In genomic region chr10:43900883-43901570, GRCm38 (mm10) we compare ENCODE assay signal across 8 mouse cellular contexts. TPM values are rescaled to one million over a fixed set of nuclear protein-coding genes. Genes with fewer than 3 reads are reported as not detected.
A peak's percentile ranks its signal among the peaks of the same experiment; 100 is the strongest.
DNase-seq lines count a peak whose midpoint lies in the region; ATAC-seq and TF ChIP-seq lines count a peak whose summit lies in the region.

No protein-coding gene starts in this region.

- ATAC-seq in heart, embryonic 15.5 days (replicated peaks; ENCODE audit: insufficient number of reproducible peaks, insufficient read depth, low FRiP score, low read depth), result peak; percentile 31; the same call in 1 of the 2 replicates
- peak; percentile 70 for ATAC-seq in liver, embryonic 14.5 days (ENCODE audit: insufficient read depth)

- peaks cover 6% of the 10 kb centered on the region for H3K4me1 ChIP-seq in heart, embryonic 15.5 days (replicated peaks)
- H3K4me1 ChIP-seq in liver, embryonic 14.5 days (replicated peaks; ENCODE audit: control insufficient read depth in 2 of 2, insufficient read depth in 2 of 2, low read length in 1 of 2), result peaks cover 6 to 9% of the 10 kb centered on the region in 2 experiments

- 6% methylated on average over 30 of the region's 30 CpGs for WGBS in heart, embryonic 15.5 days
- whole genome bisulfite sequencing in liver, embryonic 14.5 days (ENCODE audit: insufficient replicate concordance), result 5% methylated on average over 30 of the region's 30 CpGs

- no peaks in the 10 kb centered on the region for H3K36me3 ChIP-seq in heart, embryonic 15.5 days
- H3K36me3 ChIP-seq in liver, embryonic 14.5 days (replicated peaks; ENCODE audit: control insufficient read depth, insufficient read depth, low read depth), result no peaks in the 10 kb centered on the region

- TF ChIP-seq CTCF in layer of hippocampus, adult 2 months (conservative IDR thresholded peaks at IDR 0.05), result no peak
- no peak for TF ChIP-seq CTCF in liver, embryonic 14.5 days (IDR thresholded peaks at IDR 0.05; ENCODE audit: low read depth)

- H3K27ac ChIP-seq in layer of hippocampus, adult 2 months, result peak overlapping the region; percentile 93
- H3K27ac ChIP-seq in heart, embryonic 15.5 days, result peak overlapping the region; percentile 84
- no peak overlapping the region for H3K27ac ChIP-seq in liver, embryonic 14.5 days

- H3K9ac ChIP-seq in heart, embryonic 15.5 days, result peak overlapping the region; percentile 73
- H3K9ac ChIP-seq in liver, embryonic 14.5 days (replicated peaks), result peak overlapping the region; percentile 86

- peak overlapping the region; percentile 84 for H3K4me3 ChIP-seq in layer of hippocampus, adult 2 months
- H3K4me3 ChIP-seq in heart, embryonic 15.5 days, result peak overlapping the region; percentile 77
- peak overlapping the region; percentile 93 to 100 for H3K4me3 ChIP-seq in liver, embryonic 14.5 days (ENCODE audit: insufficient read depth in 1 of 2, low read depth in 2 of 2, low read length in 2 of 2)

- peak in 1 of 2 experiments; percentile 7 for DNase-seq in layer of hippocampus, adult 2 months (ENCODE audit: low spot score in 2 of 2)
- no peak for DNase-seq in layer of hippocampus, postnatal 10 days (ENCODE audit: low spot score in 2 of 2)
- DNase-seq in T-cell, adult 2 months (ENCODE audit: low spot score), result peak; percentile 1
- peak in 1 of 3 experiments; percentile 35 for DNase-seq in liver, embryonic 14.5 days (ENCODE audit: low read depth in 3 of 3, low spot score in 3 of 3)
- DNase-seq in thymus, postnatal 14 days, result peak; percentile 16
- DNase-seq in testis, postnatal 10 days (ENCODE audit: low spot score), result no peak
- no peak for DNase-seq in Muller cell, postnatal 12 days (ENCODE audit: inconsistent ontology term)

- no peaks in the 10 kb centered on the region for H3K27me3 ChIP-seq in heart, embryonic 15.5 days
- H3K27me3 ChIP-seq in liver, embryonic 14.5 days (ENCODE audit: control insufficient read depth, insufficient read depth, low read length), result no peaks in the 10 kb centered on the region

- no peaks in the 10 kb centered on the region for H3K9me3 ChIP-seq in heart, embryonic 15.5 days (replicated peaks)
- H3K9me3 ChIP-seq in liver, embryonic 14.5 days (ENCODE audit: control insufficient read depth, low read length), result no peaks in the 10 kb centered on the region

- TF ChIP-seq EP300 in liver, embryonic 14.5 days (IDR thresholded peaks at IDR 0.05; ENCODE audit: low read depth), result no peak

- peak overlapping the region; percentile 63 for H3K4me2 ChIP-seq in heart, embryonic 15.5 days
- H3K4me2 ChIP-seq in liver, embryonic 14.5 days (ENCODE audit: low read depth), result peak overlapping the region; percentile 91

RNA-seq across cellular contexts. Expression of gene Qrsl1, which starts 0.5 kb away (rescaled TPM):
- 10 to 100 TPM; 15.2 to 16.1 TPM for total RNA-seq in layer of hippocampus, adult 2 months (2021)
- 10 to 100 TPM; 15.6 to 17.3 TPM for total RNA-seq in layer of hippocampus, postnatal 10 days (2021)
- polyA plus RNA-seq in heart, embryonic 15.5 days (2015; fragmentation: Nextera tagmentation; extraction: Ambion mirVana), result 26.5 and 27.3 TPM in 2 replicates
- 3.9 and 5.6 TPM in 2 replicates for polyA plus RNA-seq in liver, embryonic 14.5 days (2012; rRNA removed)
- polyA plus RNA-seq in liver, embryonic 14.5 days (2014; fragmentation: Nextera tagmentation; extraction: Ambion mirVana), result 6.2 and 7.2 TPM in 2 replicates

RNA-seq across cellular contexts. Expression of gene Rtn4ip1, which starts 0.6 kb away (rescaled TPM):
- total RNA-seq in layer of hippocampus, adult 2 months (2021), result 10 to 100 TPM; 14.1 to 15.8 TPM
- 10 to 100 TPM; 12.7 to 12.9 TPM for total RNA-seq in layer of hippocampus, postnatal 10 days (2021)
- polyA plus RNA-seq in heart, embryonic 15.5 days (2015; fragmentation: Nextera tagmentation; extraction: Ambion mirVana), result 30.9 and 32.3 TPM in 2 replicates
- 4.7 and 6.4 TPM in 2 replicates for polyA plus RNA-seq in liver, embryonic 14.5 days (2012; rRNA removed)
- polyA plus RNA-seq in liver, embryonic 14.5 days (2014; fragmentation: Nextera tagmentation; extraction: Ambion mirVana), result 9.8 and 11.1 TPM in 2 replicates

Comparison
In these comparisons a context has a peak if more than half of its experiments do, and no peak if none do; other contexts are left out.
1. DNase-seq: peak in T-cell, adult 2 months (single experiment) and thymus, postnatal 14 days (single experiment); none in layer of hippocampus, postnatal 10 days (0 of 2), testis, postnatal 10 days (single experiment) and Muller cell, postnatal 12 days (single experiment).
2. Peak in every context shown above with its lines, with median percentiles within 50 percentile points of each other: H3K4me3 ChIP-seq.